Mouse (Mus musculus) heart, embryonic 15.5 days (tissue): ENCODE data around the gene Marc1. TPM values are rescaled to one million over a fixed set of nuclear protein-coding genes. Genes with fewer than 3 reads are reported as not detected.
A peak's percentile ranks its signal among the peaks of the same experiment; 100 is the strongest.

Experiments used
- ATAC-seq: fragments of 200-750 bp; cut with Nextera tagmentation; replicated peaks from 2 replicates; pipeline ENCODE4 v1.8.0; 2017; ENCODE audit warnings: low read depth, moderate TSS enrichment; ENCODE audit not compliant: insufficient number of reproducible peaks, insufficient read depth, low FRiP score
- H3K27ac ChIP-seq: fragments of 300-500 bp; sonication (generic); 2 replicates; pipeline ENCODE4 v1.5.1; 2015; ENCODE audit warnings: mild to moderate bottlenecking, inconsistent platforms
- H3K27me3 ChIP-seq: fragments of 300-500 bp; sonication (generic); 2 replicates; pipeline ENCODE4 v1.6.1; 2015; ENCODE audit warnings: inconsistent platforms
- H3K36me3 ChIP-seq: fragments of 300-500 bp; sonication (generic); 2 replicates; pipeline ENCODE4 v1.6.1; 2015; ENCODE audit warnings: mild to moderate bottlenecking, inconsistent platforms
- H3K4me1 ChIP-seq: fragments of 300-500 bp; sonication (generic); replicated peaks from 2 replicates; pipeline ENCODE4 v1.6.1; 2015; ENCODE audit warnings: inconsistent platforms
- H3K4me2 ChIP-seq: fragments of 300-500 bp; sonication (generic); 2 replicates; pipeline ENCODE4 v1.6.1; 2015; ENCODE audit warnings: inconsistent platforms, mild to moderate bottlenecking, moderate library complexity
- H3K4me3 ChIP-seq: fragments of 300-500 bp; sonication (generic); 2 replicates; pipeline ENCODE4 v1.5.1; 2015; ENCODE audit warnings: mild to moderate bottlenecking, inconsistent platforms
- H3K9ac ChIP-seq: fragments of 300-500 bp; sonication (generic); 2 replicates; pipeline ENCODE4 v1.6.1; 2015; ENCODE audit warnings: mild to moderate bottlenecking, inconsistent platforms
- H3K9me3 ChIP-seq: fragments of 300-500 bp; sonication (generic); replicated peaks from 2 replicates; pipeline ENCODE4 v1.6.1; 2016; ENCODE audit warnings: inconsistent platforms
- WGBS: fragments of 180-500 bp; shearing (Covaris S2); methylation state at CpG from one replicate; pipeline ENCODE4 v1.1.7; 2015; ENCODE audit warnings: mixed read lengths; 5-methylcytosine and 5-hydroxymethylcytosine counted together
- microRNA counts: library from miRNA; unstranded; fragments of <30 nt; microRNA quantifications from one replicate; lab custom pipeline; 2016
- microRNA-seq: library from miRNA; unstranded; fragments of <30 nt; microRNA quantifications from one replicate; pipeline ENCODE4, GENCODE M21; 2016
- polyA plus RNA-seq: library from polyadenylated mRNA; unstranded; fragments of >200 nt; fragmentation: Nextera tagmentation; extraction: Ambion mirVana; gene quantifications from 2 replicates; pipeline ENCODE4 v1.2.1, GENCODE M21; 2015

Gene Marc1
- polyA plus RNA-seq, 1 experiment from 2014 or later, result not detected

GRCm38 (mm10) chr1:184752671-184753070 lies 58.4 kb downstream of the Marc1 start:
- H3K4me1 ChIP-seq, result peaks cover 16% of the 10 kb centered on the region
- H3K4me3 ChIP-seq, result no peak overlapping the region
- H3K27me3 ChIP-seq, result no peaks in the 10 kb centered on the region
- no peak for ATAC-seq
- no peak overlapping the region for H3K4me2 ChIP-seq
- no peak overlapping the region for H3K27ac ChIP-seq
- no peaks in the 10 kb centered on the region for H3K9me3 ChIP-seq
- no peak overlapping the region for H3K9ac ChIP-seq
- 59% methylated on average over 5 of the region's 5 CpGs for WGBS
- H3K36me3 ChIP-seq, result no peaks in the 10 kb centered on the region

GRCm38 (mm10) chr1:184750114-184750664 lies 60.9 kb downstream of the Marc1 start:
- Histone ChIP-seq H3K9me3 (no peaks in the 10 kb centered on the region), H3K4me1 (peaks cover 6% of the 10 kb centered on the region; the same call in 1 of the 2 replicates), H3K27ac (no peak overlapping the region), H3K36me3 (no peaks in the 10 kb centered on the region), H3K4me2 (no peak overlapping the region), H3K4me3 (no peak overlapping the region), H3K27me3 (no peaks in the 10 kb centered on the region), H3K9ac (no peak overlapping the region)
- ATAC-seq, result no peak
- WGBS, result 67% methylated on average over 11 of the region's 11 CpGs

GRCm38 (mm10) chr1:184748692-184749152 lies 62.4 kb downstream of the Marc1 start:
- 32% methylated on average over 14 of the region's 14 CpGs for WGBS
- Histone ChIP-seq H3K4me1 (peaks cover 6% of the 10 kb centered on the region; the same call in 1 of the 2 replicates), H3K9me3 (no peaks in the 10 kb centered on the region), H3K27me3 (no peaks in the 10 kb centered on the region; the same call in 1 of the 2 replicates), H3K4me2 (no peak overlapping the region), H3K9ac (no peak overlapping the region), H3K36me3 (no peaks in the 10 kb centered on the region), H3K4me3 (no peak overlapping the region), H3K27ac (peak overlapping the region; percentile 78)
- peak; percentile 85 for ATAC-seq

DNA sequence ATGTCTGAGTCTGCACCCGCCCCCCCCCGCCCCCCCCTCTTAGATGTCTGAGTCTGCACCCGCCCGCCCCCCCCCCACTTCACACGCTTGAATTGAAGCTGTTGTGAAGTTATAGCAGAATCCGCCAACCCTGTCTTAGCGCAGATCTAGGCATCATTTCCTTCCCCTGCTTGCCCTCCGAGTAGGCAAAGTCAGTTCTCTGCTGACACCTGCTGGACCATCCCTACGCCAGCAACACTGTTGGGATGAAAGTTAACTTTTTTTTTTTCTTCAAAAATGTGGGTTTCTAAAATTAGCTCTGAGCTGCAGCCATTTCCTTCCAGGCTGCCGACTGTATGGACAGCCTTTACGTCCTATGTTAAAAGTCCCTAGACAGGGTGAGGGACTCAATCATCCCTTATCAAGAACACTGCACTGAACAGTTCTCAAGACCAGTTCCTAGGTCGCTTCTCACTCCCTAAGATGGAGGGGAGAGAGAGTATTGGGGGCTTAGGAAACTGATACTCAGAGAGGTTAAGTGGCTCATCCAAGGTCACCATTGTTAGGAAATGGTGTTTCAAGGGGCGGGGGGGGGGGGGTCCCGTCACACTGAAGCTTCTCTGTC lies 73.1 kb downstream of the Marc1 start:
- Histone ChIP-seq H3K4me3 (no peak overlapping the region), H3K27ac (no peak overlapping the region), H3K9me3 (no peaks in the 10 kb centered on the region), H3K4me2 (no peak overlapping the region; the same call in 1 of the 2 replicates), H3K4me1 (peaks cover 15% of the 10 kb centered on the region), H3K36me3 (no peaks in the 10 kb centered on the region), H3K9ac (no peak overlapping the region), H3K27me3 (peaks cover 61% of the 10 kb centered on the region)
- WGBS, result 4% methylated on average over 14 of the region's 14 CpGs
- ATAC-seq, result 0 out of 2 replicates have a peak, but pooled peaks have one; percentile 48

GRCm38 (mm10) chr1:184737228-184737627 lies 73.9 kb downstream of the Marc1 start:
- ATAC-seq, result no peak
- WGBS, result 35% methylated on average over 2 of the region's 2 CpGs
- H3K4me3 ChIP-seq, result no peak overlapping the region
- H3K4me2 ChIP-seq, result no peak overlapping the region
- no peak overlapping the region for H3K9ac ChIP-seq
- no peaks in the 10 kb centered on the region for H3K9me3 ChIP-seq
- H3K36me3 ChIP-seq, result no peaks in the 10 kb centered on the region
- H3K4me1 ChIP-seq, result peaks cover 20% of the 10 kb centered on the region
- H3K27ac ChIP-seq, result no peak overlapping the region
- peaks cover 65% of the 10 kb centered on the region for H3K27me3 ChIP-seq

MicroRNAs within 50 kb of the gene (microRNA counts, 519-probe panel; counts per million panel counts)
- 3,165 counts per million, percentile 76 among the panel's probes with 10 or more counts for microRNA mmu-miR-1981 (lab: Ali Mortazavi, UCI)

Small RNAs within 50 kb of the gene (microRNA-seq; reads per million reads assigned to microRNA genes)
- 141 reads per million, percentile 54 among the genes with 10 or more reads in this experiment for gene Mir1981

Other genes starting within 250 kb of the Marc1 start
- 10.9 and 12.0 TPM in 2 replicates for gene Hlx, start 78.7 kb downstream of the Marc1 start, polyA plus RNA-seq
- 115 and 120 TPM in 2 replicates for gene Marc2, start 35.1 kb upstream of the Marc1 start, polyA plus RNA-seq
- gene C130074G19Rik, start 71.9 kb upstream of the Marc1 start, polyA plus RNA-seq, result 0.93 and 1.4 TPM in 2 replicates
- 1.9 and 2.1 TPM in 2 replicates for gene Mark1, start 188.3 kb upstream of the Marc1 start, polyA plus RNA-seq